Mouse (Mus musculus): Measurements from ENCODE around the gene Foxo3.

DNA sequence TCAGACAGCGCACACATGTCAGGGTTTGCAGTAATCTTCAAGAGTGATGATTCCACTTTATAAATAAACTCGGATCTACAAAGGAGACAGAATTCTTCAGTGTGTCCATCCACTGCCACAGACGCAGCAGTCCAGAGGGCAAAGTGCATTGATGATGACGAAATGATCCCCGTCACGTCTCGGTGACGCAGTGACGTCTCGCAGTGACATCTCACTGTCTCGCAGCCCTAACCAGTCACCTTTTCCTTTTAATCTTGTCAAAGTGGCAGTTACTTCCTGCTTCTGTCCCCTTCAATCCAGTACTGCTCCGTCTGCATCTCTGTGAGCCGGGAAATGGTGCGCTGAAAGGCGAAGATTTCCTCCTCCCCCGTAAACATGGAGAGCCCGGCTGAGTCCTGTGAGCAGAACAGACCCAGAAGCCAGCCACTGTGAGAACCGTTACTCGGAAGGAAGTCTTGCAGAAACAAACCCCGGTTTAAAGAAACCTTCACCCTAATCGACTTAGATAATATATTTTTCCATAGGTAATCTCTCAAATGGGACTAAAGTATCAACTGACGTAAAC, 36.7 kb upstream of the Foxo3 start:
- TF ChIP-seq EP300 (optimal IDR thresholded peaks at IDR 0.05) (no peak), CTCF (IDR thresholded peaks at IDR 0.05; ENCODE audit: low read depth) (no peak)

Data from stomach, postnatal 0 days (tissue).